Mouse (Mus musculus) midbrain, embryonic 14.5 days (tissue): ENCODE measurements around the gene Kdm2b. TPM values are rescaled to one million over a fixed set of nuclear protein-coding genes. Genes with fewer than 3 reads are reported as not detected.

ENCODE experiments used
- ATAC-seq: fragments of 200-750 bp; cut with Nextera tagmentation; 2 replicates; pipeline ENCODE4 v1.8.0; 2017; ENCODE audit warnings: moderate number of reproducible peaks, moderate library complexity; ENCODE audit not compliant: low FRiP score, low TSS enrichment
- DNase-seq: peaks from one replicate; pipeline ENCODE4 v3.0.0-alpha.2; 2015
- H3K27ac ChIP-seq: fragments of 300-500 bp; sonication (generic); replicated peaks from 2 replicates; pipeline ENCODE4 v1.5.1; 2014; ENCODE audit warnings: mild to moderate bottlenecking, low read depth, low read length, moderate library complexity
- H3K27me3 ChIP-seq: fragments of 300-500 bp; sonication (generic); 2 replicates; pipeline ENCODE4 v1.6.1; 2014; ENCODE audit warnings: low read length, control low read depth, mixed read lengths; ENCODE audit not compliant: control insufficient read depth, insufficient read depth
- H3K36me3 ChIP-seq: fragments of 300-500 bp; sonication (generic); 2 replicates; pipeline ENCODE4 v1.6.1; 2014; ENCODE audit warnings: low read length, control low read depth; ENCODE audit not compliant: control insufficient read depth, insufficient read depth
- H3K4me1 ChIP-seq: fragments of 300-500 bp; sonication (generic); 2 replicates; pipeline ENCODE4 v1.6.1; 2014; ENCODE audit warnings: mild to moderate bottlenecking, antibody characterized with exemption, low read length, control low read depth; ENCODE audit not compliant: control insufficient read depth, insufficient read depth
- H3K4me2 ChIP-seq: fragments of 300-500 bp; sonication (generic); 2 replicates; pipeline ENCODE4 v1.6.1; 2014; ENCODE audit warnings: mild to moderate bottlenecking, low read length, moderate library complexity
- H3K4me3 ChIP-seq: fragments of 300-500 bp; sonication (generic); replicated peaks from 2 replicates; pipeline ENCODE4 v1.5.1; 2014; ENCODE audit warnings: low read depth, low read length
- H3K9ac ChIP-seq: fragments of 300-500 bp; sonication (generic); replicated peaks from 2 replicates; pipeline ENCODE4 v1.6.1; 2014; ENCODE audit warnings: mild to moderate bottlenecking, low read length, moderate library complexity
- H3K9me3 ChIP-seq: fragments of 300-500 bp; sonication (generic); 2 replicates; pipeline ENCODE4 v1.6.1; 2016; ENCODE audit warnings: low read length, control low read depth, mixed read lengths; ENCODE audit not compliant: control insufficient read depth
- WGBS: fragments of 180-500 bp; shearing (Covaris S2); extraction: QIAGEN DNeasy Blood & Tissue Kit; methylation state at CpG from one replicate; pipeline ENCODE4 v1.1.7; 2014; 5-methylcytosine and 5-hydroxymethylcytosine counted together
- polyA plus RNA-seq: library from polyadenylated mRNA; unstranded; fragments of >200 nt; fragmentation: Nextera tagmentation; extraction: Ambion mirVana; gene quantifications from 2 replicates; pipeline ENCODE4 v1.2.1, GENCODE M21; 2014

The Kdm2b gene
- polyA plus RNA-seq, 1 experiment from 2014 or later = 99.9 TPM

GRCm38 (mm10) chr5:123015915-123016314, 26.3 kb upstream of the Kdm2b start:
- 24% methylated on average over 8 of the region's 8 CpGs for WGBS

GRCm38 (mm10) chr5:123014753-123015701, 25.4 kb upstream of the Kdm2b start, which contains the start of gene Orai1:
TSS of gene Orai1 (plus strand) at chr5:123015074.
- H3K36me3 ChIP-seq = no peaks in the 10 kb centered on the region
- WGBS = under 1% methylated on average over 105 of the region's 106 CpGs
- ATAC-seq (peak; percentile 93), DNase-seq (peak; percentile 98)
- H3K27ac ChIP-seq = peak within 1 kb of the TSS; percentile 92
- H3K9me3 ChIP-seq = no peaks in the 10 kb centered on the region
- H3K27me3 ChIP-seq = no peaks in the 10 kb centered on the region
- H3K4me2 ChIP-seq = peak within 1 kb of the TSS; percentile 76
- H3K9ac ChIP-seq = peak within 1 kb of the TSS; percentile 79
- H3K4me3 ChIP-seq = peak within 1 kb of the TSS; percentile 68
- peaks cover 26% of the 10 kb centered on the region for H3K4me1 ChIP-seq

More at GRCm38 (mm10) chr5:123015915-123016314, 26.3 kb upstream of the Kdm2b start:
- Histone ChIP-seq H3K27ac (peak overlapping the region; percentile 92; the same call in 1 of the 2 replicates), H3K36me3 (no peaks in the 10 kb centered on the region), H3K4me1 (peaks cover 26% of the 10 kb centered on the region), H3K4me2 (peak overlapping the region; percentile 76), H3K9me3 (no peaks in the 10 kb centered on the region), H3K9ac (peak overlapping the region; percentile 79), H3K27me3 (no peaks in the 10 kb centered on the region), H3K4me3 (peak overlapping the region; percentile 68)
- ATAC-seq (no peak), DNase-seq (no peak)

GRCm38 (mm10) chr5:123013599-123014315, 24.1 kb upstream of the Kdm2b start:
- Histone ChIP-seq H3K9me3 (no peaks in the 10 kb centered on the region), H3K4me2 (no peak overlapping the region), H3K27me3 (no peaks in the 10 kb centered on the region), H3K36me3 (no peaks in the 10 kb centered on the region), H3K4me1 (peaks cover 14% of the 10 kb centered on the region), H3K27ac (no peak overlapping the region), H3K9ac (no peak overlapping the region), H3K4me3 (no peak overlapping the region)
- peak; percentile 87 for DNase-seq
- WGBS = 69% methylated on average over 9 of the region's 9 CpGs
- ATAC-seq = no peak

DNA sequence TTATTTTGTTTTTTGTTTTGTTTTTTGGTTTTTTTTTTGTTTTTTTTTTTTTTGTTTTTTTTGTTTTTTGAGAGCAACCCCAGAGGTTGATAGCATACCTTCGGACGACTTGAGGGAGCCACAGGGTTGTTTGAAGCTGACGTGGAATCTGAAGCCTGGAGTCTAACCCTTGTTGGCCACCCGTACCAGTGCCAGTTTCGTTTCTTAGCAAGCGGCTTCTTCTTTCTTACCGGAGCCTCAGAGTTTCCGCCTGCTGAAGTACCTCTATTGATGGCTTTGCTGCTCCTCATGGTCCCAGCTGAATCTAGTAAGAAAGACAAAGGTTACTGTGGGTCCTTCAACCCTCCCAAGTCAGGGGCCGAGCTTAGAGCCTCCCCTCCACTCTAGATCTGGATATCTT, 22.1 kb upstream of the Kdm2b start:
- H3K4me1 ChIP-seq = peaks cover 11% of the 10 kb centered on the region
- no peaks in the 10 kb centered on the region for H3K27me3 ChIP-seq
- H3K27ac ChIP-seq = no peak overlapping the region
- H3K36me3 ChIP-seq = no peaks in the 10 kb centered on the region
- no peak overlapping the region for H3K9ac ChIP-seq
- WGBS = 93% methylated on average over 9 of the region's 9 CpGs
- no peaks in the 10 kb centered on the region for H3K9me3 ChIP-seq
- H3K4me2 ChIP-seq = no peak overlapping the region
- H3K4me3 ChIP-seq = no peak overlapping the region
- no peak for ATAC-seq
- DNase-seq = no peak

GRCm38 (mm10) chr5:123010806-123011205, 21.2 kb upstream of the Kdm2b start:
- no peak for ATAC-seq
- Histone ChIP-seq H3K27me3 (no peaks in the 10 kb centered on the region), H3K9ac (no peak overlapping the region), H3K4me1 (peaks cover 7% of the 10 kb centered on the region; the same call in 1 of the 2 replicates), H3K36me3 (no peaks in the 10 kb centered on the region), H3K4me3 (no peak overlapping the region), H3K4me2 (no peak overlapping the region), H3K9me3 (no peaks in the 10 kb centered on the region), H3K27ac (no peak overlapping the region)
- 90% methylated on average over 6 of the region's 6 CpGs for WGBS
- DNase-seq = no peak

- H3K9me3 ChIP-seq = no peaks in the 10 kb centered on the region
- no peak overlapping the region for H3K4me2 ChIP-seq
- 70% methylated on average over 11 of the region's 11 CpGs for WGBS
- peak; percentile 40 for DNase-seq
- H3K9ac ChIP-seq = no peak overlapping the region
- no peak overlapping the region for H3K27ac ChIP-seq
- no peak for ATAC-seq
- no peaks in the 10 kb centered on the region for H3K27me3 ChIP-seq
- H3K36me3 ChIP-seq = no peaks in the 10 kb centered on the region
- H3K4me1 ChIP-seq = 0 out of 2 replicates have a peak, but pooled peaks cover 8% of the 10 kb centered on the region
- no peak overlapping the region for H3K4me3 ChIP-seq
These were observed 20.2 kb upstream of the Kdm2b start for GRCm38 (mm10) chr5:123009873-123010272.

DNA sequence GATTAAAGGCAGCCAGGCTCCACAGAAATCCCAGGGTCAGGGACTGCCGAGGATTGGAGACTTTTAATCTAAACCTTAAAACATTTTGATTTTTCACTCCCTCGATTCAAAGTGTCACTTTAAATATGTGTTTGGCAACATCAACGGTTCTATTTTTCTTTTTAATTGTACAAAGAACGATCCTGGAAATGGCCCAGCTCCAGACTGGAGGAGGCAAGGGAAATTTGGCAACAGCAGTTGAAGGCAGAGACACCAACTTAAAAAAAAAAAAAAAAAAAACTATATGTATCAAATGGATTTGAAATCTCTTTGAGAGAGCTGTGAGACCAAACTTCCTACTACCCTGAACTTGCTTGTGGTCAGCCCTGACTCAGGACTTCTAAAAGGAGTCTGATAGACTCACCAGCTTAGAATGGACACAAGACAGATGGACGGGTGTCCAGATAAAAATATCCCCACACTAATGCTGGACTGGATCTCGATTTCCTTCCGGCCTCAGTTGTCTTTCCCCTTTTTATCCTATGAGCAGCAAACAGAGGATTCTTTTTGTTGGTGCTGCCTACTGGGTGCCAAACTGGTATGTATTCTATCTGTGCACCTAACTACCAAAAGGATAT, 19.4 kb upstream of the Kdm2b start:
- Histone ChIP-seq H3K9me3 (no peaks in the 10 kb centered on the region), H3K27me3 (no peaks in the 10 kb centered on the region), H3K9ac (no peak overlapping the region), H3K36me3 (no peaks in the 10 kb centered on the region), H3K4me2 (no peak overlapping the region), H3K4me3 (no peak overlapping the region), H3K4me1 (0 out of 2 replicates have a peak, but pooled peaks cover 5% of the 10 kb centered on the region), H3K27ac (no peak overlapping the region)
- WGBS = 74% methylated on average over 7 of the region's 7 CpGs
- DNase-seq (no peak), ATAC-seq (no peak)
